7 mouse cellular contexts compared by ENCODE assay signal in the genomic region with DNA sequence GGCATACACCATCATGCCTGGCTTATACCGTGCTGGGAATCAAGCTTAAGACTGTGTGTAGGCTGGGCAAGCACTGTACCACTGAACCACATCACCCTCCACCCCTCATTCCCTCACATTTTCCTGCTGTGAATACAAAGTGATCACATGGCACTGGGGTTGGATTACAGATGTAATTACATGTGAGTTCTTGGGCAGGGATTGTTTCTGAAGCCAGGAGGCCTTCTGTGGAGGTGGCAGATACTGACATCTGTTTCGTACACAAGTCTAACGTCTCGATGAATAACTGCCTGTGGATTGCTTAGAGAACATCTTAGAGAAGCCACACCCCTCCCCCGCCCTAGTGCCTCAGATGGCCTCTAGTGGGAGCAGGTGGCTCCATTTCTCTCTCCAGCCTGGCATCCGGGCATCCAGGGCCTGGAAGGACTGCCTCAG.
DNase-seq lines count a peak whose midpoint lies in the region; ATAC-seq and TF ChIP-seq lines count a peak whose summit lies in the region.

No protein-coding gene starts in this region.

- H3K4me3 ChIP-seq in limb, embryonic 11.5 days (ENCODE audit: low read depth, low read length), result no peak overlapping the region
- H3K4me3 ChIP-seq in limb, embryonic 10.5 days, result no peak overlapping the region
- H3K4me3 ChIP-seq in MEL (ENCODE audit: control insufficient read depth in 1 of 2, insufficient read depth in 1 of 2, low read depth in 2 of 2, low read length in 2 of 2), result no peak overlapping the region
- H3K4me3 ChIP-seq in cerebellum, adult 2 months (replicated peaks; ENCODE audit: insufficient read depth, low read depth, low read length), result no peak overlapping the region
- H3K4me3 ChIP-seq in small intestine, adult 2 months (ENCODE audit: low read depth, low read length), result no peak overlapping the region

- H3K4me2 ChIP-seq in limb, embryonic 11.5 days (ENCODE audit: low read depth, severe bottlenecking), result no peak overlapping the region

- H3K4me1 ChIP-seq in limb, embryonic 11.5 days (ENCODE audit: control insufficient read depth, insufficient read depth, low read length), result peaks cover 23% of the 10 kb centered on the region
- peaks cover 47% of the 10 kb centered on the region for H3K4me1 ChIP-seq in limb, embryonic 10.5 days
- no peaks in the 10 kb centered on the region for H3K4me1 ChIP-seq in MEL (ENCODE audit: control insufficient read depth in 1 of 2, insufficient read depth in 2 of 2, low read length in 2 of 2)
- peaks cover 93% of the 10 kb centered on the region for H3K4me1 ChIP-seq in cerebellum, adult 2 months (ENCODE audit: control insufficient read depth, insufficient read depth, low read length)
- H3K4me1 ChIP-seq in small intestine, adult 2 months (ENCODE audit: control insufficient read depth, insufficient read depth, insufficient read length, low read length), result peaks cover 4% of the 10 kb centered on the region; the same call in 1 of the 2 replicates

- no peaks in the 10 kb centered on the region for H3K27me3 ChIP-seq in limb, embryonic 11.5 days (ENCODE audit: control insufficient read depth, insufficient read depth, low read length)
- no peaks in the 10 kb centered on the region for H3K27me3 ChIP-seq in limb, embryonic 10.5 days (ENCODE audit: low read depth, poor library complexity, severe bottlenecking)
- H3K27me3 ChIP-seq in MEL (ENCODE audit: control insufficient read depth in 1 of 2, insufficient read depth in 2 of 2, low read length in 2 of 2), result no peaks in the 10 kb centered on the region
- no peaks in the 10 kb centered on the region for H3K27me3 ChIP-seq in cerebellum, adult 2 months (ENCODE audit: control insufficient read depth, insufficient read depth, low read length)
- H3K27me3 ChIP-seq in small intestine, adult 2 months (ENCODE audit: control insufficient read depth, insufficient read depth, low read length), result no peaks in the 10 kb centered on the region

- DNase-seq in limb, embryonic 11.5 days (ENCODE audit: low spot score), result no peak
- no peak for DNase-seq in limb, embryonic 10.5 days (ENCODE audit: low spot score)
- peak; percentile 9 for DNase-seq in MEL (ENCODE audit: low read depth, low spot score)
- DNase-seq in cerebellum, adult 2 months, result peak; percentile 72 to 74
- peak; percentile 29 for DNase-seq in gastrocnemius, postnatal 25 days
- DNase-seq in left cerebral cortex, postnatal 14 days (ENCODE audit: low spot score in 2 of 2), result peak; percentile 49 to 80

- peaks cover 2% of the 10 kb centered on the region; the same call in 1 of the 2 replicates for H3K36me3 ChIP-seq in limb, embryonic 11.5 days (ENCODE audit: control insufficient read depth, insufficient read depth, low read length)
- peaks cover 28% of the 10 kb centered on the region for H3K36me3 ChIP-seq in limb, embryonic 10.5 days
- H3K36me3 ChIP-seq in MEL (ENCODE audit: control insufficient read depth in 1 of 2, insufficient read depth in 2 of 2, low read length in 2 of 2), result no peaks in the 10 kb centered on the region
- no peaks in the 10 kb centered on the region for H3K36me3 ChIP-seq in small intestine, adult 2 months (ENCODE audit: control insufficient read depth, insufficient read depth, low read length)

- H3K79me2 ChIP-seq in MEL (ENCODE audit: control insufficient read depth, insufficient read depth, low read length, poor library complexity), result no peaks in the 10 kb centered on the region

- TF ChIP-seq CTCF in MEL (IDR thresholded peaks at IDR 0.05 in 2 of 3, conservative IDR thresholded peaks at IDR 0.05 in 1 of 3; ENCODE audit: control insufficient read depth in 1 of 3, insufficient read depth in 1 of 3, low read depth in 2 of 3, low read length in 3 of 3, poor library complexity in 1 of 3, severe bottlenecking in 1 of 3), result peak in 2 of 3 experiments; percentile 30 to 33; a peak in 3 of 6 replicates
- peak; percentile 70 for TF ChIP-seq CTCF in cerebellum, adult 2 months (IDR thresholded peaks at IDR 0.05; ENCODE audit: borderline replicate concordance, insufficient read depth, low read depth, low read length)
- TF ChIP-seq CTCF in small intestine, adult 2 months (IDR thresholded peaks at IDR 0.05; ENCODE audit: extremely low read depth, insufficient read length, insufficient replicate concordance, low read depth, low read length), result peak; percentile 55; the same call in 1 of the 2 replicates

- no peaks in the 10 kb centered on the region for H3K9me3 ChIP-seq in limb, embryonic 11.5 days (ENCODE audit: control insufficient read depth, low read length)
- H3K9me3 ChIP-seq in limb, embryonic 10.5 days (replicated peaks), result no peaks in the 10 kb centered on the region
- no peaks in the 10 kb centered on the region for H3K9me3 ChIP-seq in MEL (replicated peaks; ENCODE audit: insufficient read depth, low read length)

- no peak overlapping the region for H3K27ac ChIP-seq in limb, embryonic 11.5 days (replicated peaks; ENCODE audit: low read depth, low read length)
- no peak overlapping the region for H3K27ac ChIP-seq in limb, embryonic 10.5 days
- H3K27ac ChIP-seq in MEL (ENCODE audit: control insufficient read depth, low read depth, low read length), result no peak overlapping the region
- H3K27ac ChIP-seq in cerebellum, adult 2 months (ENCODE audit: insufficient read depth, low read length), result peak overlapping the region; percentile 53; the same call in 1 of the 2 replicates
- no peak overlapping the region for H3K27ac ChIP-seq in small intestine, adult 2 months (ENCODE audit: insufficient read depth, low read depth, low read length)

- TF ChIP-seq EP300 in MEL (IDR thresholded peaks at IDR 0.05; ENCODE audit: low read depth in 1 of 2, low read length in 2 of 2), result no peak

- intact Hi-C loops in left cerebral cortex, postnatal 14 days (cut with DNase I), result loop anchor here (5.0 kb wide), 1 partner anchor 81 kb away; no protein-coding TSS in a partner anchor

- TF ChIP-seq RAD21 in MEL (IDR thresholded peaks at IDR 0.05; ENCODE audit: low read depth, low read length), result peak; percentile 8

- no peak overlapping the region for H3K9ac ChIP-seq in limb, embryonic 11.5 days (ENCODE audit: low read length)
- no peak overlapping the region for H3K9ac ChIP-seq in MEL (ENCODE audit: control insufficient read depth, low read depth, low read length, poor library complexity, severe bottlenecking)

- 51% methylated on average over 6 of the region's 6 CpGs for WGBS in limb, embryonic 11.5 days
- 65% methylated on average over 6 of the region's 6 CpGs for WGBS in limb, embryonic 10.5 days
- WGBS in cerebellum, adult 2 months, result 19% methylated on average over 6 of the region's 6 CpGs
- 32% methylated on average over 6 of the region's 6 CpGs for WGBS in small intestine, adult 2 months

- 0 out of 2 replicates have a peak, but pooled peaks have one; percentile 51 for ATAC-seq in limb, embryonic 11.5 days (ENCODE audit: insufficient number of reproducible peaks, low FRiP score, low TSS enrichment, low read depth)

- TF ChIP-seq POLR2A in MEL (IDR thresholded peaks at IDR 0.05; ENCODE audit: control insufficient read depth in 1 of 2, insufficient read depth in 1 of 2, low read depth in 1 of 2, low read length in 2 of 2, poor library complexity in 1 of 2), result no peak
- TF ChIP-seq POLR2A in cerebellum, adult 2 months (IDR thresholded peaks at IDR 0.05; ENCODE audit: borderline replicate concordance, insufficient read depth, low read length), result no peak
- no peak for TF ChIP-seq POLR2A in small intestine, adult 2 months (IDR thresholded peaks at IDR 0.05; ENCODE audit: low read depth, low read length)

TF ChIP-seq in MEL, 35 proteins besides CTCF, POLR2A, EP300 and RAD21:
- TF ChIP-seq GATA1 (IDR thresholded peaks at IDR 0.05; ENCODE audit: low read depth, low read length) (no peak), ZMIZ1 (IDR thresholded peaks at IDR 0.05; ENCODE audit: low read depth, low read length) (no peak), SMC3 (IDR thresholded peaks at IDR 0.05; ENCODE audit: low read depth, low read length) (peak; percentile 36), POLR2AphosphoS5 (IDR thresholded peaks at IDR 0.05; ENCODE audit: borderline replicate concordance, low read depth, low read length) (no peak), GABPA (IDR thresholded peaks at IDR 0.05; ENCODE audit: low read depth, low read length) (no peak), NELFE (IDR thresholded peaks at IDR 0.05; ENCODE audit: low read depth, low read length) (no peak), TBP (IDR thresholded peaks at IDR 0.05; ENCODE audit: low read depth, low read length) (no peak)

Comparison
In these comparisons a context has a peak if more than half of its experiments do, and no peak if none do; other contexts are left out.
1. DNase-seq: peak in MEL (single experiment), cerebellum, adult 2 months (2 of 2), gastrocnemius, postnatal 25 days (single experiment) and left cerebral cortex, postnatal 14 days (2 of 2); none in limb, embryonic 11.5 days (single experiment) and limb, embryonic 10.5 days (single experiment).
2. Peak in every context shown above with its lines, with median percentiles within 50 percentile points of each other: CTCF ChIP-seq.